Mouse (Mus musculus) ES-E14 (cell line): ENCODE results near the gene Msx2. TPM values are rescaled to one million over a fixed set of nuclear protein-coding genes. Genes with fewer than 3 reads are reported as not detected.

Source experiments
- DNase-seq: peaks from one replicate; pipeline ENCODE4 v3.0.0-alpha.2; 2013; ENCODE audit warnings: low read depth, low spot score
- H3K27ac ChIP-seq: 2 replicates; pipeline ENCODE4 v1.5.1; 2012; ENCODE audit warnings: low read depth, mild to moderate bottlenecking, low read length, moderate library complexity, mixed read lengths; ENCODE audit not compliant: poor library complexity, insufficient read depth, severe bottlenecking
- H3K36me3 ChIP-seq: 2 replicates; pipeline ENCODE4 v1.6.1; 2012; ENCODE audit warnings: mild to moderate bottlenecking, low read length, moderate library complexity, mixed read lengths; ENCODE audit not compliant: control insufficient read depth, poor library complexity, insufficient read depth, severe bottlenecking
- H3K4me1 ChIP-seq, 2 experiments: fragments of 150-350 bp in 1 of 2; sonication (generic) in 1 of 2; 2 replicates each; pipeline ENCODE4 v1.6.1; 2012; ENCODE audit warnings: low read length in 2 of 2, mild to moderate bottlenecking in 1 of 2, mixed read lengths in 1 of 2; ENCODE audit not compliant: control insufficient read depth in 2 of 2, insufficient read depth in 2 of 2, poor library complexity in 1 of 2
- H3K4me3 ChIP-seq, 2 experiments: fragments of 150-350 bp in 1 of 2; sonication (generic) in 1 of 2; 2 replicates each; pipeline ENCODE4 v1.5.1; 2012; ENCODE audit warnings: low read length in 2 of 2, low read depth in 1 of 2, mild to moderate bottlenecking in 1 of 2, mixed read lengths in 1 of 2; ENCODE audit not compliant: insufficient read depth in 1 of 2, poor library complexity in 1 of 2, severe bottlenecking in 1 of 2
- H3K9ac ChIP-seq: 2 replicates; pipeline ENCODE4 v1.6.1; 2012; ENCODE audit warnings: low read depth, mild to moderate bottlenecking, low read length, mixed read lengths; ENCODE audit not compliant: poor library complexity, insufficient read depth, severe bottlenecking
- H3K9me3 ChIP-seq: fragments of 150-350 bp; sonication (generic); 2 replicates; pipeline ENCODE4 v1.6.1; 2012; ENCODE audit warnings: low read depth, mild to moderate bottlenecking, low read length; ENCODE audit not compliant: control insufficient read depth, insufficient read depth
- CHD2 ChIP-seq: IDR thresholded peaks from 2 replicates; pipeline ENCODE4 v1.6.1; 2014; ENCODE audit warnings: mild to moderate bottlenecking, low read depth, low read length, inconsistent platforms
- HCFC1 ChIP-seq: IDR thresholded peaks from 2 replicates; pipeline ENCODE4 v1.6.1; 2012; ENCODE audit warnings: low read length, inconsistent platforms, borderline replicate concordance; ENCODE audit not compliant: insufficient read depth
- MAFK ChIP-seq: IDR thresholded peaks from 2 replicates; pipeline ENCODE4 v1.6.1; 2014; ENCODE audit warnings: mild to moderate bottlenecking, low read depth, low read length, inconsistent platforms; ENCODE audit not compliant: insufficient read depth
- ZC3H11A ChIP-seq: IDR thresholded peaks from 2 replicates; pipeline ENCODE4 v1.6.1; 2012; ENCODE audit warnings: low read depth, mild to moderate bottlenecking, inconsistent platforms, low read length, borderline replicate concordance
- ZNF384 ChIP-seq: IDR thresholded peaks from 2 replicates; pipeline ENCODE4 v1.6.1; 2012; ENCODE audit warnings: low read depth, low read length, inconsistent platforms
- in situ Hi-C, 2 experiments: fragments of 600-800 bp; cut with MboI; formaldehyde crosslinking; loops; one replicate each; pipeline ENCODE4 v1.15.1; 2025; ENCODE audit warnings: low sequenced_read_pairs in 2 of 2, inconsistent platforms in 1 of 2; ENCODE audit not compliant: unreplicated experiment in 2 of 2
- total RNA-seq: library from RNA; depleted of rRNA; stranded (reverse); fragments of 300-350 nt; gene quantifications from 2 replicates; pipeline ENCODE4 v1.2.3, GENCODE M21; 2012

Gene Msx2
- total RNA-seq, 1 experiment: 3.7 TPM

DNA sequence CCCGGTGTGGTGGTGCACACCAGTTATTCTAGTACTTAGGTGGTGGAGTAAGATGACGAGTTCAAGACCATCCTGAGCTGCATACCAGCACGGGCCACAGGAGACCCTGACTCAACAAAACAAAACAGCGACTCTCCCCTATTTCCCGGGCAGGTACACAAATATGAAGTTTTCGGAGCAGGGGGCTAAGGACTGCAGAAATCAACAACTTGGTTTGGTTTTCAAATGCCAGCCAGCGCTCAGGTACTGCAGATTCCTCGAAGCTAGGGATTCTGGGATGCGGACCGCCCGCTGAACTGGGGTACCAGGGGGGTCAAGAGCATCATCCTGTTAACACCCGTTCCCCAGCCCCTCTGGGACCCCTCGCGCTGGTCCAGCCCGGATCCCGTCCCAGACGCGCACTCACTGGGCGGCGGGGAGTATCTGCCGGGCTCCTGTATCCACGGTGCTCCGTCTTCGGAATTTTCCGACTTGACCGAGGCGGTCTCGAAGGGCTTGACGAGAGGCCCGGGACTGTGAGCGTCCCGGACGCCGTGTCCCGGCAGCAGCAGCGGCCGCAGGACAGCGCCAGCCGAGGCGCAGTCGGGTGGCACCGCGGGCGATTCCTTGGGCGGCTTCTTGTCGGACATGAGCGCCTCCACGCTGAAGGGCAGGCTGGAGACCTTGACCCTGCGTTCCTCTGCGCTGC is 804 bp downstream of the Msx2 start:
- Histone ChIP-seq H3K4me1 (peaks cover 0 to 7% of the 10 kb centered on the region in 2 experiments; a peak in 2 of 4 replicates), H3K27ac (no peak overlapping the region), H3K36me3 (no peaks in the 10 kb centered on the region), H3K9ac (peak overlapping the region; percentile 19), H3K4me3 (peak overlapping the region; percentile 65 to 72), H3K9me3 (no peaks in the 10 kb centered on the region)
- no peak for DNase-seq
- in situ Hi-C loops: no loop called here
- TF ChIP-seq CHD2: no peak

- Histone ChIP-seq H3K27ac (no peak overlapping the region), H3K36me3 (no peaks in the 10 kb centered on the region), H3K4me3 (no peak overlapping the region), H3K4me1 (peaks cover 0 to 7% of the 10 kb centered on the region in 2 experiments; a peak in 2 of 4 replicates), H3K9ac (no peak overlapping the region), H3K9me3 (no peaks in the 10 kb centered on the region)
- in situ Hi-C loops: no loop called here
- DNase-seq: no peak
- TF ChIP-seq ZNF384: no peak
Observed at GRCm38 (mm10) chr13:53471411-53471810, 1.5 kb downstream of the Msx2 start.

GRCm38 (mm10) chr13:53470437-53471151 is 2.3 kb downstream of the Msx2 start:
- Histone ChIP-seq H3K9ac (no peak overlapping the region), H3K9me3 (no peaks in the 10 kb centered on the region), H3K27ac (no peak overlapping the region), H3K4me1 (peaks cover 0 to 5% of the 10 kb centered on the region in 2 experiments; a peak in 1 of 4 replicates), H3K4me3 (no peak overlapping the region), H3K36me3 (no peaks in the 10 kb centered on the region)
- DNase-seq: no peak
- in situ Hi-C loops: no loop called here
- TF ChIP-seq HCFC1 (no peak), MAFK (no peak), ZC3H11A (no peak), ZNF384 (no peak), CHD2 (no peak)

DNA sequence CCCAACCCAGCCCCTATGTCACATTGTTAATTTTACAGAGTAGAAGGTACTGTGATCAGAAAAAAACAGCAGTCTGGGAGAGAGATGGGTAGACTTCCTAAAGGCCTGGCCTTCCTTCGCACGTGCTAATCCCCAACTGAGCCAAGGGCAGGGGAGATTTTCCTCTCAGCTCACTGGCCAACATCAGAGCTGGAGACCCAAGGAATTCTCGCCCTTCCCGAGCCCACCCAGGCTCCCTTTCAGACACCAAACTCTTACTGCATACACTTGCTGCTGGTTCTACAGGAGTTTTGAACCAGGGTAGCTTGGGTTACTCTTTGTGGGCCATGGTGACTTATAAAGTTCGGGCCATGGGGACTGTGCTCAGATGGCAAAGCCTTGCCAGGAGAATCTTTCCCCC is 3.1 kb downstream of the Msx2 start:
- DNase-seq: no peak
- Histone ChIP-seq H3K4me3 (no peak overlapping the region), H3K36me3 (no peaks in the 10 kb centered on the region), H3K4me1 (peaks cover 0 to 3% of the 10 kb centered on the region in 2 experiments; a peak in 1 of 4 replicates), H3K9ac (no peak overlapping the region), H3K27ac (no peak overlapping the region), H3K9me3 (no peaks in the 10 kb centered on the region)
- TF ChIP-seq HCFC1 (no peak), ZNF384 (no peak), MAFK (no peak), CHD2 (no peak), ZC3H11A (no peak)
- in situ Hi-C loops: no loop called here

DNA sequence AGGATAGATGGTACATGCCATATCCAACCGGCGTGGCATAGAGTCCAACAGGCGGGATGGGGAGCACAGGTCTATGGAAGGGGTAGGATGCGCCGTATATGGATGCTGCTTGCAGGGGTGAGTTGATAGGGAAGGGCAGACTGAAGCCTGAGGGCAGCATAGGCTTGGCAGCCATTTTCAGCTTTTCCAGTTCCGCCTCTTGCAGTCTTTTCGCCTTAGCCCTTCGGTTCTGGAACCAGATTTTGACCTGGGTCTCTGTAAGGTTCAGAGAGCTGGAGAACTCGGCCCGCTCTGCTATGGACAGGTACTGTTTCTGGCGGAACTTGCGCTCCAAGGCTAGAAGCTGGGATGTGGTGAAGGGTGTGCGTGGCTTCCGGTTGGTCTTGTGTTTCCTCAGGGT is 4.7 kb downstream of the Msx2 start:
- Histone ChIP-seq H3K9me3 (no peaks in the 10 kb centered on the region), H3K9ac (no peak overlapping the region), H3K4me1 (peaks cover 0 to 3% of the 10 kb centered on the region in 2 experiments; a peak in 2 of 4 replicates), H3K27ac (no peak overlapping the region), H3K36me3 (no peaks in the 10 kb centered on the region), H3K4me3 (no peak overlapping the region)
- in situ Hi-C loops: no loop called here
- no peak for DNase-seq
- TF ChIP-seq CHD2 (no peak), ZNF384 (no peak)
